Mouse (Mus musculus): ENCODE results near the gene Astn2.

GRCm38 (mm10) chr4:66258905-66259304 is 145.5 kb downstream of the Astn2 start:
- TF ChIP-seq FLI1 (IDR thresholded peaks at IDR 0.05; ENCODE audit: low read length) (no peak), GATA1 (IDR thresholded peaks at IDR 0.05; ENCODE audit: borderline replicate concordance, low read length) (no peak)
